In the genomic region with DNA sequence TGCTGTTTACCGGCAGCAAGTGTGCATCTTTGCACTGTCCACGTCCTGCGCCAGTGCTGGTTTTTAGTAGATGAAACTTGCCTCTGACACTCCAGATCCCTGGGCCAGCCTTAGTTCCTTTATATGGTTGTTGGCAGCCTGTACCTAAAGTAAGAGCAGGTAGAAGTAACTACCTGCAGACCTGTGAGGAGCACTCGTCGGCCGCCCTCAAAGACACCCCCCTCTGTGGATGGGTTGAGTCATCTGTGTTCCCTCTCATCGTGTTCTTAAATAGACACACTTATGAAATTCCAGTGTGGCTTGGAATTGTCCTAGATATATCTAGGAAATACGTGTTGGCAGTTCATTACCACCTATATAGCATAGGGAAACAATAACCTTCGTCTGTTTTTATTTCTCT, we compare ENCODE assay signal across 21 mouse cellular contexts.
A peak's percentile ranks its signal among the peaks of the same experiment; 100 is the strongest.
DNase-seq lines count a peak whose midpoint lies in the region; ATAC-seq lines count a peak whose summit lies in the region.
"Had no signal": no experiment of that assay in that cellular context is flagged by ENCODE, and none has a peak within 500 bp of the region (broad histone marks: within the 10 kb centered on the region; RNA-seq: fewer than 3 reads in every experiment).

No protein-coding gene starts in this region.

- no peak overlapping the region for H3K9ac ChIP-seq in heart, embryonic 12.5 days
- H3K9ac ChIP-seq in midbrain, embryonic 11.5 days (ENCODE audit: low read length): no peak overlapping the region
- no peak overlapping the region for H3K9ac ChIP-seq in midbrain, embryonic 16.5 days (ENCODE audit: low read depth, low read length)
- no peak overlapping the region for H3K9ac ChIP-seq in hindbrain, embryonic 11.5 days (ENCODE audit: low read depth, low read length)
- H3K9ac ChIP-seq: embryonic facial prominence, embryonic 12.5 days; forebrain, embryonic 12.5 days had no signal

- ATAC-seq in heart, embryonic 12.5 days (ENCODE audit: insufficient number of reproducible peaks, low FRiP score): no peak
- no peak for ATAC-seq in midbrain, embryonic 11.5 days (ENCODE audit: low FRiP score)
- no peak for ATAC-seq in midbrain, embryonic 16.5 days
- ATAC-seq in erythroid progenitor cell, adult 5-6 weeks (replicated peaks; ENCODE audit: low FRiP score, poor library complexity, severe bottlenecking): 0 out of 2 replicates have a peak, but pooled peaks have one; percentile 41
- no peak for ATAC-seq in hindbrain, embryonic 11.5 days (ENCODE audit: low FRiP score)
- ATAC-seq: forebrain, embryonic 14.5 days; forebrain, embryonic 16.5 days had no signal

- no peak overlapping the region for H3K4me3 ChIP-seq in heart, embryonic 12.5 days
- H3K4me3 ChIP-seq in midbrain, embryonic 11.5 days (ENCODE audit: low read depth, low read length): no peak overlapping the region
- H3K4me3 ChIP-seq in midbrain, embryonic 16.5 days (ENCODE audit: low read depth, low read length): no peak overlapping the region
- H3K4me3 ChIP-seq in hindbrain, embryonic 11.5 days (ENCODE audit: low read depth, low read length): no peak overlapping the region
- H3K4me3 ChIP-seq: embryonic facial prominence, embryonic 10.5 days; embryonic facial prominence, embryonic 12.5 days; forebrain, embryonic 10.5 days; forebrain, embryonic 12.5 days had no signal

- no peak overlapping the region for H3K4me2 ChIP-seq in heart, embryonic 12.5 days
- H3K4me2 ChIP-seq in midbrain, embryonic 11.5 days: no peak overlapping the region
- H3K4me2 ChIP-seq in midbrain, embryonic 16.5 days (ENCODE audit: low read length): no peak overlapping the region
- no peak overlapping the region for H3K4me2 ChIP-seq in hindbrain, embryonic 11.5 days (replicated peaks; ENCODE audit: low read depth, low read length)
- H3K4me2 ChIP-seq: embryonic facial prominence, embryonic 12.5 days; forebrain, embryonic 12.5 days had no signal

- peaks cover 6% of the 10 kb centered on the region for H3K9me3 ChIP-seq in heart, embryonic 12.5 days (replicated peaks)
- H3K9me3 ChIP-seq in midbrain, embryonic 11.5 days (ENCODE audit: control insufficient read depth, low read length): no peaks in the 10 kb centered on the region
- H3K9me3 ChIP-seq in midbrain, embryonic 16.5 days (replicated peaks; ENCODE audit: control insufficient read depth, low read length, poor library complexity, severe bottlenecking): no peaks in the 10 kb centered on the region
- no peaks in the 10 kb centered on the region for H3K9me3 ChIP-seq in hindbrain, embryonic 11.5 days (ENCODE audit: control insufficient read depth, low read length)
- H3K9me3 ChIP-seq: forebrain, embryonic 12.5 days had no signal

- WGBS in heart, embryonic 12.5 days: 81% methylated on average over 9 of the region's 9 CpGs
- WGBS in midbrain, embryonic 11.5 days: 93% methylated on average over 9 of the region's 9 CpGs
- WGBS in midbrain, embryonic 16.5 days: 95% methylated on average over 9 of the region's 9 CpGs
- 91% methylated on average over 9 of the region's 9 CpGs for WGBS in hindbrain, embryonic 11.5 days

- no peak overlapping the region for H3K27ac ChIP-seq in heart, embryonic 12.5 days (ENCODE audit: poor library complexity, severe bottlenecking)
- H3K27ac ChIP-seq in midbrain, embryonic 11.5 days (ENCODE audit: low read depth, low read length): no peak overlapping the region
- H3K27ac ChIP-seq in midbrain, embryonic 16.5 days (ENCODE audit: low read length): no peak overlapping the region
- no peak overlapping the region for H3K27ac ChIP-seq in hindbrain, embryonic 11.5 days (ENCODE audit: low read depth, low read length)
- H3K27ac ChIP-seq: embryonic facial prominence, embryonic 10.5 days; embryonic facial prominence, embryonic 12.5 days; forebrain, embryonic 10.5 days; forebrain, embryonic 12.5 days had no signal

- no peaks in the 10 kb centered on the region for H3K4me1 ChIP-seq in heart, embryonic 12.5 days (replicated peaks)
- H3K4me1 ChIP-seq in midbrain, embryonic 11.5 days (ENCODE audit: control insufficient read depth, insufficient read depth, low read length): no peaks in the 10 kb centered on the region
- no peaks in the 10 kb centered on the region for H3K4me1 ChIP-seq in midbrain, embryonic 16.5 days (ENCODE audit: control insufficient read depth, insufficient read depth, low read length)
- no peaks in the 10 kb centered on the region for H3K4me1 ChIP-seq in hindbrain, embryonic 11.5 days (replicated peaks; ENCODE audit: control insufficient read depth, insufficient read depth, low read length)
- H3K4me1 ChIP-seq: embryonic facial prominence, embryonic 10.5 days; embryonic facial prominence, embryonic 12.5 days; forebrain, embryonic 10.5 days; forebrain, embryonic 12.5 days had no signal

- no peaks in the 10 kb centered on the region for H3K27me3 ChIP-seq in heart, embryonic 12.5 days (replicated peaks)
- H3K27me3 ChIP-seq in midbrain, embryonic 11.5 days (ENCODE audit: control insufficient read depth, insufficient read depth, low read length): no peaks in the 10 kb centered on the region
- H3K27me3 ChIP-seq in midbrain, embryonic 16.5 days (ENCODE audit: control insufficient read depth, insufficient read depth, low read depth, low read length): no peaks in the 10 kb centered on the region
- no peaks in the 10 kb centered on the region for H3K27me3 ChIP-seq in hindbrain, embryonic 11.5 days (ENCODE audit: control insufficient read depth, insufficient read depth, low read length)
- H3K27me3 ChIP-seq: embryonic facial prominence, embryonic 12.5 days; forebrain, embryonic 12.5 days had no signal

- DNase-seq in heart, adult 11 months: peak; percentile 51
- DNase-seq in midbrain, embryonic 11.5 days (ENCODE audit: low spot score, missing footprints): peak; percentile 72
- DNase-seq in right cerebral cortex, postnatal 10 days (ENCODE audit: low spot score in 2 of 2): peak; percentile 12 to 18
- DNase-seq in right cerebral cortex, adult 2 months (ENCODE audit: low spot score in 2 of 2): no peak
- DNase-seq in hindbrain, embryonic 11.5 days (ENCODE audit: low spot score): no peak
- DNase-seq: adrenal gland, adult 2 months; adrenal gland, postnatal 10 days; adrenal gland, postnatal 25 days; cerebellum, adult 11-12 months; cerebellum, adult 2 months; cerebellum, adult 9-10 months; cerebellum, postnatal 10 days had no signal

- peaks cover 7% of the 10 kb centered on the region; the same call in 1 of the 2 replicates for H3K36me3 ChIP-seq in heart, embryonic 12.5 days
- no peaks in the 10 kb centered on the region; the same call in 1 of the 2 replicates for H3K36me3 ChIP-seq in midbrain, embryonic 11.5 days (ENCODE audit: control insufficient read depth, insufficient read depth, low read length)
- no peaks in the 10 kb centered on the region for H3K36me3 ChIP-seq in midbrain, embryonic 16.5 days (ENCODE audit: control insufficient read depth, insufficient read depth, low read length)
- H3K36me3 ChIP-seq in hindbrain, embryonic 11.5 days (ENCODE audit: control insufficient read depth, insufficient read depth, low read length): no peaks in the 10 kb centered on the region
- H3K36me3 ChIP-seq: embryonic facial prominence, embryonic 12.5 days; forebrain, embryonic 12.5 days had no signal

Comparison
In these comparisons a context has a peak if more than half of its experiments do, and no peak if none do; other contexts are left out.
1. DNase-seq: peak in heart, adult 11 months (single experiment), midbrain, embryonic 11.5 days (single experiment) and right cerebral cortex, postnatal 10 days (2 of 2); none in right cerebral cortex, adult 2 months (0 of 2) and hindbrain, embryonic 11.5 days (single experiment).